In the genomic region with DNA sequence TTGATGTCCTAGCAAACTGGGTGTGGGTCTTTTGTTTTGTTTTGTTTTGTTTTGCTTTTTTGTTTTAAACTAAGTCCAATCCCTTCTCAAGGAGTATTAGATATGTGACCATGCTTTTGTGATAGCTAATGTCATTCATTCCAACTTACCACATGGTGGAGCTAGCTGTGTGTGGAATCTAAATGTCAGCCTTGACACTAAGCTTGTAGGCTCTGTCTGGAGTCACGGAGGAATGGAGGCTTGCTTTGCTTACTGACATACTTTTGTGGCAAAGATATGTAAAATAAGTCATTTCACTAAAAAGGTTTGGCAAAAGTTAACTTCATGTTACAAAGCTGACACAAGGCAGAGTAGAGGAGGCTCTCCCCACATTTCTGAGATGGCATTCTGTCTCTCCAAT, we compare ENCODE assay signal across 9 mouse cellular contexts. TPM values are rescaled to one million over a fixed set of nuclear protein-coding genes. Genes with fewer than 3 reads are reported as not detected.
A peak's percentile ranks its signal among the peaks of the same experiment; 100 is the strongest.
DNase-seq lines count a peak whose midpoint lies in the region; ATAC-seq and TF ChIP-seq lines count a peak whose summit lies in the region.
"Had no signal": no experiment of that assay in that cellular context is flagged by ENCODE, and none has a peak within 500 bp of the region (broad histone marks: within the 10 kb centered on the region; RNA-seq: fewer than 3 reads in every experiment).

No protein-coding gene starts in this region.

- H3K9ac ChIP-seq in forebrain, embryonic 15.5 days (replicated peaks), result no peak overlapping the region
- no peak overlapping the region for H3K9ac ChIP-seq in forebrain, embryonic 11.5 days (ENCODE audit: low read length)
- H3K9ac ChIP-seq in limb, embryonic 14.5 days (ENCODE audit: low read depth, low read length, severe bottlenecking), result no peak overlapping the region
- H3K9ac ChIP-seq in midbrain, embryonic 14.5 days (replicated peaks; ENCODE audit: low read length), result no peak overlapping the region

- H3K36me3 ChIP-seq in forebrain, embryonic 15.5 days, result no peaks in the 10 kb centered on the region
- H3K36me3 ChIP-seq in forebrain, embryonic 11.5 days (ENCODE audit: control insufficient read depth, insufficient read depth, low read length), result no peaks in the 10 kb centered on the region
- H3K36me3 ChIP-seq in limb, embryonic 14.5 days (ENCODE audit: control insufficient read depth, insufficient read depth, low read length), result no peaks in the 10 kb centered on the region
- no peaks in the 10 kb centered on the region for H3K36me3 ChIP-seq in limb, embryonic 10.5 days
- H3K36me3 ChIP-seq in midbrain, embryonic 14.5 days (ENCODE audit: control insufficient read depth, insufficient read depth, low read length), result no peaks in the 10 kb centered on the region

- no peak overlapping the region for H3K4me2 ChIP-seq in forebrain, embryonic 15.5 days (replicated peaks)
- no peak overlapping the region for H3K4me2 ChIP-seq in forebrain, embryonic 11.5 days (ENCODE audit: low read depth, low read length, severe bottlenecking)
- H3K4me2 ChIP-seq in limb, embryonic 14.5 days (replicated peaks; ENCODE audit: low read depth, low read length, severe bottlenecking), result no peak overlapping the region
- H3K4me2 ChIP-seq in midbrain, embryonic 14.5 days (ENCODE audit: low read length), result no peak overlapping the region

- H3K4me3 ChIP-seq in forebrain, embryonic 15.5 days, result no peak overlapping the region
- H3K4me3 ChIP-seq in forebrain, embryonic 11.5 days (ENCODE audit: low read depth, low read length), result no peak overlapping the region
- H3K4me3 ChIP-seq in limb, embryonic 14.5 days (replicated peaks; ENCODE audit: low read length), result no peak overlapping the region
- H3K4me3 ChIP-seq in limb, embryonic 10.5 days, result no peak overlapping the region
- H3K4me3 ChIP-seq in midbrain, embryonic 14.5 days (replicated peaks; ENCODE audit: low read depth, low read length), result no peak overlapping the region

- H3K9me3 ChIP-seq in forebrain, embryonic 15.5 days, result no peaks in the 10 kb centered on the region
- H3K9me3 ChIP-seq in forebrain, embryonic 11.5 days (ENCODE audit: control insufficient read depth, low read length), result no peaks in the 10 kb centered on the region
- no peaks in the 10 kb centered on the region for H3K9me3 ChIP-seq in limb, embryonic 14.5 days (ENCODE audit: control insufficient read depth, low read length)
- H3K9me3 ChIP-seq in limb, embryonic 10.5 days (replicated peaks), result no peaks in the 10 kb centered on the region
- H3K9me3 ChIP-seq in midbrain, embryonic 14.5 days (ENCODE audit: control insufficient read depth, low read length), result no peaks in the 10 kb centered on the region

- no peak overlapping the region for H3K27ac ChIP-seq in forebrain, embryonic 15.5 days (replicated peaks)
- no peak overlapping the region for H3K27ac ChIP-seq in forebrain, embryonic 11.5 days (ENCODE audit: low read depth, low read length)
- H3K27ac ChIP-seq in limb, embryonic 14.5 days (replicated peaks; ENCODE audit: low read depth, low read length), result no peak overlapping the region
- no peak overlapping the region for H3K27ac ChIP-seq in limb, embryonic 10.5 days
- H3K27ac ChIP-seq in midbrain, embryonic 14.5 days (replicated peaks; ENCODE audit: low read depth, low read length), result no peak overlapping the region

- peaks cover 6% of the 10 kb centered on the region for H3K4me1 ChIP-seq in forebrain, embryonic 15.5 days
- peaks cover 2% of the 10 kb centered on the region; the same call in 1 of the 2 replicates for H3K4me1 ChIP-seq in forebrain, embryonic 11.5 days (replicated peaks; ENCODE audit: control insufficient read depth, insufficient read depth, low read length)
- no peaks in the 10 kb centered on the region for H3K4me1 ChIP-seq in limb, embryonic 14.5 days (ENCODE audit: control insufficient read depth, insufficient read depth, low read length)
- H3K4me1 ChIP-seq in limb, embryonic 10.5 days, result peaks cover 2% of the 10 kb centered on the region
- H3K4me1 ChIP-seq in midbrain, embryonic 14.5 days (ENCODE audit: control insufficient read depth, insufficient read depth, low read length), result peaks cover 3% of the 10 kb centered on the region; the same call in 1 of the 2 replicates

- ATAC-seq in forebrain, embryonic 15.5 days (replicated peaks), result peak; percentile 57; the same call in 1 of the 2 replicates
- ATAC-seq in forebrain, embryonic 11.5 days (replicated peaks; ENCODE audit: low FRiP score), result no peak
- peak; percentile 56; the same call in 1 of the 2 replicates for ATAC-seq in limb, embryonic 14.5 days (ENCODE audit: low FRiP score, low read depth)
- ATAC-seq in midbrain, embryonic 14.5 days (ENCODE audit: low FRiP score, low TSS enrichment), result no peak; the same call in 1 of the 2 replicates

- no peaks in the 10 kb centered on the region for H3K27me3 ChIP-seq in forebrain, embryonic 15.5 days
- no peaks in the 10 kb centered on the region for H3K27me3 ChIP-seq in forebrain, embryonic 11.5 days (ENCODE audit: control insufficient read depth, insufficient read depth, low read length)
- H3K27me3 ChIP-seq in limb, embryonic 14.5 days (ENCODE audit: control insufficient read depth, insufficient read depth, low read length), result no peaks in the 10 kb centered on the region
- no peaks in the 10 kb centered on the region for H3K27me3 ChIP-seq in limb, embryonic 10.5 days (ENCODE audit: low read depth, poor library complexity, severe bottlenecking)
- H3K27me3 ChIP-seq in midbrain, embryonic 14.5 days (ENCODE audit: control insufficient read depth, insufficient read depth, low read length), result no peaks in the 10 kb centered on the region

- 3% methylated on average over 1 of the region's 1 CpGs for WGBS in forebrain, embryonic 15.5 days
- WGBS in forebrain, embryonic 11.5 days, result 7% methylated on average over 1 of the region's 1 CpGs
- 2% methylated on average over 1 of the region's 1 CpGs for WGBS in limb, embryonic 14.5 days
- 30% methylated on average over 1 of the region's 1 CpGs for WGBS in limb, embryonic 10.5 days
- WGBS in midbrain, embryonic 14.5 days, result 2% methylated on average over 1 of the region's 1 CpGs

- no peak for DNase-seq in forebrain, embryonic 11.5 days (ENCODE audit: low spot score)
- peak; percentile 89 for DNase-seq in limb, embryonic 14.5 days (ENCODE audit: low spot score)
- no peak for DNase-seq in limb, embryonic 10.5 days (ENCODE audit: low spot score)
- DNase-seq in WW6 (ENCODE audit: low read depth, low spot score), result peak; percentile 9
- DNase-seq in midbrain, embryonic 14.5 days, result peak; percentile 87
- DNase-seq in thymus, postnatal 25 days, result no peak
- no peak for DNase-seq in thymus, postnatal 0 days (ENCODE audit: low spot score)
- DNase-seq: right cerebral cortex, adult 18-20 months had no signal

- TF ChIP-seq POLR2A in limb, embryonic 14.5 days (IDR thresholded peaks at IDR 0.05; ENCODE audit: borderline replicate concordance, extremely low read depth, insufficient read depth, insufficient read length), result no peak

RNA-seq across cellular contexts. Expression of a gene that starts 16.8 kb away (rescaled TPM):
- 23.4 and 23.6 TPM in 2 replicates for polyA plus RNA-seq in forebrain, embryonic 15.5 days (2015; fragmentation: Nextera tagmentation; extraction: Ambion mirVana)
- 26.9 and 31.5 TPM in 2 replicates for polyA plus RNA-seq in forebrain, embryonic 11.5 days (2014; fragmentation: Nextera tagmentation; extraction: Ambion mirVana)
- 22.3 and 30.1 TPM in 2 replicates for polyA plus RNA-seq in limb, embryonic 14.5 days (2012; rRNA removed)
- polyA plus RNA-seq in limb, embryonic 14.5 days (2014; fragmentation: Nextera tagmentation; extraction: Ambion mirVana), result 25.3 and 25.6 TPM in 2 replicates
- 32.3 and 35.9 TPM in 2 replicates for polyA plus RNA-seq in limb, embryonic 10.5 days (2016; fragmentation: Nextera tagmentation; extraction: Ambion mirVana)
- polyA plus RNA-seq in midbrain, embryonic 14.5 days (2014; fragmentation: Nextera tagmentation; extraction: Ambion mirVana), result 19.8 and 23.8 TPM in 2 replicates
- polyA plus RNA-seq in thymus, postnatal 0 days (2015; fragmentation: Nextera tagmentation; extraction: Ambion mirVana), result 24.2 and 25.9 TPM in 2 replicates

RNA-seq across cellular contexts. Expression of a gene that starts 17.6 kb away (rescaled TPM):
- 16.6 and 17.3 TPM in 2 replicates for polyA plus RNA-seq in forebrain, embryonic 15.5 days (2015; fragmentation: Nextera tagmentation; extraction: Ambion mirVana)
- 17.0 and 18.4 TPM in 2 replicates for polyA plus RNA-seq in forebrain, embryonic 11.5 days (2014; fragmentation: Nextera tagmentation; extraction: Ambion mirVana)
- polyA plus RNA-seq in limb, embryonic 14.5 days (2012; rRNA removed), result 10.6 and 13.5 TPM in 2 replicates
- polyA plus RNA-seq in limb, embryonic 14.5 days (2014; fragmentation: Nextera tagmentation; extraction: Ambion mirVana), result 14.7 and 15.4 TPM in 2 replicates
- 20.5 and 20.6 TPM in 2 replicates for polyA plus RNA-seq in limb, embryonic 10.5 days (2016; fragmentation: Nextera tagmentation; extraction: Ambion mirVana)
- polyA plus RNA-seq in midbrain, embryonic 14.5 days (2014; fragmentation: Nextera tagmentation; extraction: Ambion mirVana), result 16.1 and 17.5 TPM in 2 replicates
- 15.5 and 16.8 TPM in 2 replicates for polyA plus RNA-seq in thymus, postnatal 0 days (2015; fragmentation: Nextera tagmentation; extraction: Ambion mirVana)

RNA-seq across cellular contexts. Expression of a gene that starts 46.3 kb away (rescaled TPM):
- 34.1 and 35.4 TPM in 2 replicates for polyA plus RNA-seq in forebrain, embryonic 15.5 days (2015; fragmentation: Nextera tagmentation; extraction: Ambion mirVana)
- 12.9 and 14.2 TPM in 2 replicates for polyA plus RNA-seq in forebrain, embryonic 11.5 days (2014; fragmentation: Nextera tagmentation; extraction: Ambion mirVana)
- 8.2 and 10.5 TPM in 2 replicates for polyA plus RNA-seq in limb, embryonic 14.5 days (2012; rRNA removed)
- 13.8 and 14.7 TPM in 2 replicates for polyA plus RNA-seq in limb, embryonic 14.5 days (2014; fragmentation: Nextera tagmentation; extraction: Ambion mirVana)
- polyA plus RNA-seq in limb, embryonic 10.5 days (2016; fragmentation: Nextera tagmentation; extraction: Ambion mirVana), result 9.5 and 10.5 TPM in 2 replicates
- polyA plus RNA-seq in midbrain, embryonic 14.5 days (2014; fragmentation: Nextera tagmentation; extraction: Ambion mirVana), result 20.9 and 21.4 TPM in 2 replicates
- 7.3 TPM in 2 replicates for polyA plus RNA-seq in thymus, postnatal 0 days (2015; fragmentation: Nextera tagmentation; extraction: Ambion mirVana)

Comparison
In these comparisons a context has a peak if more than half of its experiments do, and no peak if none do; other contexts are left out.
1. ATAC-seq: peak in forebrain, embryonic 15.5 days (single experiment) and limb, embryonic 14.5 days (single experiment); none in forebrain, embryonic 11.5 days (single experiment) and midbrain, embryonic 14.5 days (single experiment).
2. DNase-seq: peak in limb, embryonic 14.5 days (single experiment), WW6 (single experiment) and midbrain, embryonic 14.5 days (single experiment); none in forebrain, embryonic 11.5 days (single experiment), limb, embryonic 10.5 days (single experiment), thymus, postnatal 25 days (single experiment) and thymus, postnatal 0 days (single experiment).